Mouse (Mus musculus) limb, embryonic 12.5 days (tissue): ENCODE data around the gene Anxa5. TPM values are rescaled to one million over a fixed set of nuclear protein-coding genes. Genes with fewer than 3 reads are reported as not detected.

Experiments used
- ATAC-seq: fragments of 200-750 bp; cut with Nextera tagmentation; 2 replicates; pipeline ENCODE4 v1.8.0; 2017; ENCODE audit warnings: low read depth, moderate TSS enrichment; ENCODE audit not compliant: insufficient number of reproducible peaks, insufficient read depth, low FRiP score, low TSS enrichment
- H3K27ac ChIP-seq: fragments of 300-500 bp; sonication (generic); 2 replicates; pipeline ENCODE4 v1.5.1; 2016; ENCODE audit warnings: mild to moderate bottlenecking, moderate library complexity
- H3K27me3 ChIP-seq: fragments of 300-500 bp; sonication (generic); 2 replicates; pipeline ENCODE4 v1.6.1; 2016; ENCODE audit warnings: mild to moderate bottlenecking, moderate library complexity
- H3K36me3 ChIP-seq: fragments of 300-500 bp; sonication (generic); 2 replicates; pipeline ENCODE4 v1.6.1; 2016; ENCODE audit warnings: mild to moderate bottlenecking, moderate library complexity
- H3K4me1 ChIP-seq: fragments of 300-500 bp; sonication (generic); replicated peaks from 2 replicates; pipeline ENCODE4 v1.6.1; 2016
- H3K4me2 ChIP-seq: fragments of 300-500 bp; sonication (generic); 2 replicates; pipeline ENCODE4 v1.6.1; 2016; ENCODE audit warnings: mild to moderate bottlenecking, moderate library complexity
- H3K4me3 ChIP-seq: fragments of 300-500 bp; sonication (generic); replicated peaks from 2 replicates; pipeline ENCODE4 v1.5.1; 2016; ENCODE audit warnings: mild to moderate bottlenecking
- H3K9ac ChIP-seq: fragments of 300-500 bp; sonication (generic); replicated peaks from 2 replicates; pipeline ENCODE4 v1.6.1; 2016; ENCODE audit warnings: mild to moderate bottlenecking, moderate library complexity
- H3K9me3 ChIP-seq: fragments of 300-500 bp; sonication (generic); 2 replicates; pipeline ENCODE4 v1.6.1; 2016; ENCODE audit warnings: mild to moderate bottlenecking, moderate library complexity
- WGBS: fragments of 180-500 bp; shearing (Covaris S2); methylation state at CpG from one replicate; pipeline ENCODE4 v1.1.7; 2016; 5-methylcytosine and 5-hydroxymethylcytosine counted together
- polyA plus RNA-seq: library from polyadenylated mRNA; unstranded; fragments of >200 nt; fragmentation: Nextera tagmentation; extraction: Ambion mirVana; gene quantifications from 2 replicates; pipeline ENCODE4 v1.2.1, GENCODE M21; 2016

The Anxa5 gene
- polyA plus RNA-seq, 1 experiment from 2014 or later = 139 TPM

DNA sequence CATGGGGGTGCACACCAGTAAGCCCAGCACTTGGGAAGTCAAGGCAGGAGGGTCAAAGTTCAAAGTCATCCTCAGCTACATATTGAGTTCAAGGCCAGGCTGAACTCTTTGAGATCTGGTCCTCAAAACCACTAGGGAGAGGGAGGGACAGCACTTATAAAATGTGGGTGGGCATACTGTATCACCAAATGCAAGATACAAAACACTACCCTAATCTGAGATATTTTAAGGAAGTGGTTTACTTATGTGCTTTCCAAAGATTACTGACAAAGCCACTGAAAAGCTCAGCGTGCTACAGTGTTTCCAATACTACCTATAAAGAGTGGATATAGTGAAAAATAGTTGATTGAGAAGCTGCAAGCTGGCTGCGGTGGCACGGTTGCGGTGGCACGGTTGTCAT lies 2.5 kb downstream of the Anxa5 start:
- no peak overlapping the region for H3K4me3 ChIP-seq
- H3K27ac ChIP-seq = no peak overlapping the region
- H3K4me2 ChIP-seq = no peak overlapping the region
- H3K36me3 ChIP-seq = no peaks in the 10 kb centered on the region
- no peak overlapping the region for H3K9ac ChIP-seq
- 95% methylated on average over 5 of the region's 5 CpGs for WGBS
- ATAC-seq = no peak
- H3K9me3 ChIP-seq = no peaks in the 10 kb centered on the region
- no peaks in the 10 kb centered on the region for H3K27me3 ChIP-seq
- peaks cover 12% of the 10 kb centered on the region for H3K4me1 ChIP-seq

DNA sequence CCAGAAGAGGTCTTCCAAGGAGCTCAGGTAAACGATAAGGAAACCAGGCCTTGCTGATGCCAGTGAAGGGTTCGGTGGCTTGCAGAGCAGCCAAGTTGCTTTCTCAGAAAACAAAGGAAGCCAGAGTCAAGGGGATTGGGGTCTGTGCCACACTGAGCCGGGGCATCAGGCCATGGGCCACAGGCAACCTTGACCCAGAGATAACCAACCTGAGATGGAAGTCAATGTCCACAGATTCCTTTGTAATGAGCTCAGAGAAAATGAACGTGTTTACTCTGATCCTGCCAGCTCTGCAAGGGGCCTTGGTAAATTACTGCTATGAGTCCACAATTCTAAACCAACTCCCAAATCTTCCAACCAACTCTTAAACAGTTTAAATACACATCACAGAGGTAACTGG lies 3.8 kb downstream of the Anxa5 start:
- Histone ChIP-seq H3K4me2 (no peak overlapping the region), H3K36me3 (no peaks in the 10 kb centered on the region), H3K4me1 (peaks cover 7% of the 10 kb centered on the region), H3K27ac (no peak overlapping the region), H3K27me3 (no peaks in the 10 kb centered on the region), H3K4me3 (no peak overlapping the region), H3K9me3 (no peaks in the 10 kb centered on the region), H3K9ac (no peak overlapping the region)
- no peak for ATAC-seq
- WGBS = 85% methylated on average over 4 of the region's 4 CpGs

DNA sequence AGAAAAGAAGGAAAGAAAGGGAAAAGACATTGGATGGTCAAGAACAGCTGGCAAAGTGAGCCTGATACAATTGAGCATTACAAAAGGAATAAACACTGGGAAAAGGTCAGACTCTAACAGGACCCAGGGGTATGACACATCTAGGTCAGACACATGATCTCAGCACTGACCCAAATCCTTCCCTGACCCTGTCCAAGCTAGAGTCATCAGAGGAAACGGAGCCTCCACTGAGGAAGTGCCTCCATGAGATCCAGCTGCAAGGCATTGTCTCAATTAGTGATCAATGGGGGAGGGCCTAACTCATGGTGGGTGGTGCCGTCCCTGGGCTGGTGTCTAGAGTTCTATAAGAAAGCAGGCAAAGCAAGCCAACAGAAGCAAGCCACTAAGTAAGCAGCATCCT lies 6.8 kb downstream of the Anxa5 start:
- H3K9me3 ChIP-seq = no peaks in the 10 kb centered on the region
- no peak overlapping the region for H3K4me3 ChIP-seq
- no peak overlapping the region for H3K27ac ChIP-seq
- H3K27me3 ChIP-seq = no peaks in the 10 kb centered on the region
- no peak overlapping the region for H3K4me2 ChIP-seq
- no peaks in the 10 kb centered on the region for H3K4me1 ChIP-seq
- H3K36me3 ChIP-seq = no peaks in the 10 kb centered on the region
- WGBS = 21% methylated on average over 2 of the region's 2 CpGs
- ATAC-seq = no peak
- no peak overlapping the region for H3K9ac ChIP-seq

DNA sequence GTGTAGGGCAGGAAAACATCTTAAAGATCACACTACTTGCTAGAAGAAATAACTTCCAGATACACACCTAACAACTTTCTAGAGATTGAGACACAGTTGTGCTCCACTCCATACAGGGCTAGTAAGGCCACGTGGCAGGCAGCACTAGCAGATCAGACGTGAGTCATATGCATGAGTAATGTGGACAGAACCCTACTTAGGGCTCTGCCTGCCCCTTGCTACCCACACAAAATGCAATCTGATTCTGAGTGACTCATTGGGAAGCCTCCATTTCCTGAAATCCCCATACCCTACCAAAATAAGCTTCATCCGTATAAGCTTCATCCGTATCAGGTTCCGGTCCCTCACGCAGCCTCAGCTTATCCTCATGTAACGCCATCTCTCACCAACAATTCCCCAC lies 8.1 kb downstream of the Anxa5 start:
- Histone ChIP-seq H3K9ac (no peak overlapping the region), H3K36me3 (no peaks in the 10 kb centered on the region), H3K27ac (no peak overlapping the region), H3K4me1 (no peaks in the 10 kb centered on the region), H3K4me3 (no peak overlapping the region), H3K9me3 (no peaks in the 10 kb centered on the region), H3K4me2 (no peak overlapping the region), H3K27me3 (no peaks in the 10 kb centered on the region)
- no peak for ATAC-seq
- WGBS = 80% methylated on average over 7 of the region's 7 CpGs

DNA sequence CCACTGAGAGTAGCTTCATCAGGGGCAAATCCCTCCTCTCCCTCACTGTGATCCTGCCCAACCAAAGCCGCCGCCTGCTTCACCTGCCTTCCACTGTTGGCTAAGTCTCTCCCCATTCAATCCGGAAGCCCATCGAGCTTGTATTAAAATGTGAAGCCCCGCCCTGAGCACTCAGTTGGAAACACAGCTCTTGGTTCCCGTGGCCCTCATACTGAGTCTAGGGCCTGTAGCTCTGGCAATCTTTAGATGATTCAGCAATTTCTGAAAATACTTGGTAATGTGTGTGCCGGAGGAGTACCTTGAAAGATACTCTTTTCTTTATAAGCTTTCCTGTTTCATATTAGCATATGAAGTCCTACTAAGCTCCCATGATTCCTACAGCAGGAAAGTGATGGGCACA lies 10.2 kb downstream of the Anxa5 start:
- WGBS = 74% methylated on average over 7 of the region's 7 CpGs
- Histone ChIP-seq H3K27me3 (no peaks in the 10 kb centered on the region), H3K4me2 (no peak overlapping the region), H3K9me3 (no peaks in the 10 kb centered on the region), H3K36me3 (0 out of 2 replicates have a peak, but pooled peaks cover 8% of the 10 kb centered on the region), H3K4me1 (peaks cover 10% of the 10 kb centered on the region; the same call in 1 of the 2 replicates), H3K4me3 (no peak overlapping the region), H3K9ac (no peak overlapping the region), H3K27ac (no peak overlapping the region)
- ATAC-seq = no peak

DNA sequence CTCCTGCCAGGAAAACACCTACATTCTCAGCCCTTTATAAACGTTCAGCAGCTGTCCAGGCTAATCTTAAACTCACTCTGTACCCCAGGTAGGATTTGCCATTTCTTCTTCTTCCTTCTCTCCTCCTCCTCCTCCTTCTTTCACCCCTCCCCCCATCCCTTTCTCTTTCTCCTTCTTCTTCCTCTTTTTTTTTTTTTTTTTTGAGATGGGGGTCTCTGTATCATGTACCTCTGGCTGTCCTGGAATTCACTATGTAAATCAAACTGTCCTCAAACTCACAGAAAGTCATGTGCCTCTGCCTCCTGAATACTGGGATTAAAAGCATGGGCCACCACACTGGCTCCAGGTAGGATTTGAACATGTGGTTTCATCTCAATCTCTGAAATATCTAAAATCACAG lies 13.3 kb downstream of the Anxa5 start:
- no peak overlapping the region for H3K9ac ChIP-seq
- H3K4me1 ChIP-seq = peaks cover 10% of the 10 kb centered on the region; the same call in 1 of the 2 replicates
- H3K27me3 ChIP-seq = no peaks in the 10 kb centered on the region
- H3K36me3 ChIP-seq = peaks cover 27% of the 10 kb centered on the region
- H3K27ac ChIP-seq = no peak overlapping the region
- ATAC-seq = no peak
- no peak overlapping the region for H3K4me2 ChIP-seq
- WGBS = 12% methylated on average over 1 of the region's 1 CpGs
- no peaks in the 10 kb centered on the region for H3K9me3 ChIP-seq
- H3K4me3 ChIP-seq = no peak overlapping the region

DNA sequence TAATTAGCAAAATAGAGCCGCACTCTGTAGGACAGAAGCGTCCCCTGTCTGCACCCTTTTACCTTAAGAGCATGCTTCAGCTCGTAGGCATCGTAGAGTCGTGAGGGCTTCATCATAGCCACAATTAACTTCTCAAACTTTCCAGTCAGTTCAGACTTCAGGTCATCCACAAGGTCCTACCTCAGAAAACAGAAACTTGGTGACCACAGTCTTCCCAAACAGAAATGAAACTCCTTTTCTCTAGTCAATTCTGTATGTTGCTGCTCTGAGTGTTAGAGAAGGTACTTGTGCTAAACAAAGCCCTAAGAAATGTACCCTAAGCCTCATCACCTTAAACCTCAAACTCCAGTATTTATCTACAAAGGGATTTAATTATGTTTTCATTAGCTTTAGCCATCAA lies 13.9 kb downstream of the Anxa5 start:
- H3K4me1 ChIP-seq = peaks cover 10% of the 10 kb centered on the region; the same call in 1 of the 2 replicates
- 46% methylated on average over 5 of the region's 5 CpGs for WGBS
- ATAC-seq = no peak
- H3K4me2 ChIP-seq = no peak overlapping the region
- peaks cover 32% of the 10 kb centered on the region for H3K36me3 ChIP-seq
- H3K9ac ChIP-seq = no peak overlapping the region
- no peak overlapping the region for H3K4me3 ChIP-seq
- no peaks in the 10 kb centered on the region for H3K27me3 ChIP-seq
- H3K27ac ChIP-seq = no peak overlapping the region
- H3K9me3 ChIP-seq = no peaks in the 10 kb centered on the region

DNA sequence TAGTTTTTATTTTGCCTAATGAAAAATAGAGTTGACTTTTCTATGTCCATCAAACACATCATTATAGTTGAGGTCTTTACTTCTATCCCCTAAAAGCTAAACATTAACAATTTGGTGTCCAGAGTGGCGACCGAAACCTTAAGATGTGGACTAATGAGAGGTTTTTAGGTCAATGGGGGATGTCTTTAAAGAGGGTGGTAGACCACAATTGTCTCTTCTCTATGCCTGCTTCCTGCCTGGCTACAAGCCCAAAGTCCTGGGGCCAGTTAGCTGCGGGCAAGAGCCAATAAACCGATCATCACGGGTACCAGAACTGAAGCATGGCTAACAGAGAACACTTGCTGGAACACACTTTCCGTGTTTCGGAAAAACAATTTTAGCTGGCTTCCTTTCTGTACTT lies 15.0 kb downstream of the Anxa5 start:
- WGBS = 72% methylated on average over 7 of the region's 7 CpGs
- no peak for ATAC-seq
- Histone ChIP-seq H3K4me2 (no peak overlapping the region), H3K36me3 (peaks cover 39% of the 10 kb centered on the region), H3K9ac (no peak overlapping the region), H3K27ac (no peak overlapping the region), H3K4me3 (no peak overlapping the region), H3K27me3 (no peaks in the 10 kb centered on the region), H3K9me3 (no peaks in the 10 kb centered on the region), H3K4me1 (peaks cover 10% of the 10 kb centered on the region; the same call in 1 of the 2 replicates)

DNA sequence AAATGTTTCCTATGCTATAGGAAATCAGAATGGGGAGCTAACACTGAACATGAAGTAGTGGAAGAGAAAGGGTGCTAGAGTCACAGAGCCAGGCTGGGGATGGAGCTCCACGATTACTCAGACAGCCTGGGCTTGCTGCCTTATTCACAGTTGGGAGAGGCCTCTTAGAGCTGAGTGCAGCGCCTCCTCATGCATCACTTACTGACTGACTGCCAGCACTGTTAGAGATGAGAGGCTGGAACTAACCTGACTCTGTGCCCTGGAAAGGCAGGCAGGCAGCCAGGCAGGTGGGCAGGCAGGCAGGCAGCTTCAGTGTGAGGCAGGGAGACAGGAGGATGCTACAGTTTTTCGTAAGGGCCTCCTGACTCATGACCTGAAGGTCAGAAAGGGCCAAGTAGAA lies 20.1 kb downstream of the Anxa5 start:
- Histone ChIP-seq H3K4me2 (no peak overlapping the region), H3K36me3 (peaks cover 75% of the 10 kb centered on the region), H3K27ac (no peak overlapping the region), H3K4me1 (no peaks in the 10 kb centered on the region), H3K9me3 (no peaks in the 10 kb centered on the region), H3K4me3 (no peak overlapping the region), H3K27me3 (no peaks in the 10 kb centered on the region), H3K9ac (no peak overlapping the region)
- 68% methylated on average over 3 of the region's 3 CpGs for WGBS
- ATAC-seq = no peak

DNA sequence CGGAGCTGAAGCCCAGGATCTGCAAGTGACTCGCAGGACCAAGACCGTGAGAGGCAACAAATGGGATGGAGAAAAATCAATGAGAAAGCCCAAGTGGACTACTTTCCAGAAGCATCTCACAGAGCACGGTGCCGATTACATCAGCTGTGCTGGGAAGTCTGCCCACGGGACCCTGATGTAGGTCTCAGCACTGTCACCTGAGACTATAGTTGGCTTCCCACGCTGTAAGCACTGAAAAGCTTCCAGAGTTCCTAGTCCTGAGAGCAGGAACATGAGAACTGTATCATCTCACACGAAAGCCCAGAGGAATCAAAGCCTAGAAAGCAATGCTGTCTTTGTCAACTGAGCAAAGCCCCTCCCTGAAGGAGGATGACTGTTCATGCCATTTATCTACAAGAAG lies 20.6 kb downstream of the Anxa5 start:
- no peak overlapping the region for H3K27ac ChIP-seq
- peaks cover 77% of the 10 kb centered on the region for H3K36me3 ChIP-seq
- H3K4me2 ChIP-seq = no peak overlapping the region
- no peak for ATAC-seq
- no peaks in the 10 kb centered on the region for H3K27me3 ChIP-seq
- 92% methylated on average over 8 of the region's 8 CpGs for WGBS
- no peak overlapping the region for H3K9ac ChIP-seq
- H3K4me3 ChIP-seq = no peak overlapping the region
- H3K9me3 ChIP-seq = no peaks in the 10 kb centered on the region
- H3K4me1 ChIP-seq = peaks cover 1% of the 10 kb centered on the region; the same call in 1 of the 2 replicates

DNA sequence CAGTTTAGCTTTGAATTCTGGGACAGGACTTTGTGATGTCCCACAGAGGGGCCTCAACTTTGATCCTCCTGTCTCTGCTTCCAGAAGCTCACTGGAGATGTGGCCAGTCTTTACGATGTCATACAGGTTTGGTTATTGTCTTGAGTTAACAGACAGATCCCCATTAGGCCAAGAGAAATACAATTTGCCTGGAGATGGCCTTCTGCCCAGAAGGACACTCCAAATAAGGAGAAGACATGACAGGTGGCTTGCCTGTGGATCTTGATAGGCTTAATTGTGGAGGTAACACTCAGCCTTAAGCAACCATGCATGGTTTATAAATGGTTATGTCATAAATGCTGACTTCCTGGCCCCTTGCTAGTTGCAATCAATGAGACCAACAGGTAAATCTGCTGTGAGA lies 23.2 kb downstream of the Anxa5 start:
- Histone ChIP-seq H3K4me2 (no peak overlapping the region), H3K27ac (no peak overlapping the region), H3K27me3 (no peaks in the 10 kb centered on the region), H3K4me1 (peaks cover 16% of the 10 kb centered on the region), H3K9me3 (no peaks in the 10 kb centered on the region), H3K4me3 (no peak overlapping the region), H3K36me3 (peaks cover 65% of the 10 kb centered on the region), H3K9ac (no peak overlapping the region)
- no peak for ATAC-seq
- 97% methylated on average over 1 of the region's 1 CpGs for WGBS

DNA sequence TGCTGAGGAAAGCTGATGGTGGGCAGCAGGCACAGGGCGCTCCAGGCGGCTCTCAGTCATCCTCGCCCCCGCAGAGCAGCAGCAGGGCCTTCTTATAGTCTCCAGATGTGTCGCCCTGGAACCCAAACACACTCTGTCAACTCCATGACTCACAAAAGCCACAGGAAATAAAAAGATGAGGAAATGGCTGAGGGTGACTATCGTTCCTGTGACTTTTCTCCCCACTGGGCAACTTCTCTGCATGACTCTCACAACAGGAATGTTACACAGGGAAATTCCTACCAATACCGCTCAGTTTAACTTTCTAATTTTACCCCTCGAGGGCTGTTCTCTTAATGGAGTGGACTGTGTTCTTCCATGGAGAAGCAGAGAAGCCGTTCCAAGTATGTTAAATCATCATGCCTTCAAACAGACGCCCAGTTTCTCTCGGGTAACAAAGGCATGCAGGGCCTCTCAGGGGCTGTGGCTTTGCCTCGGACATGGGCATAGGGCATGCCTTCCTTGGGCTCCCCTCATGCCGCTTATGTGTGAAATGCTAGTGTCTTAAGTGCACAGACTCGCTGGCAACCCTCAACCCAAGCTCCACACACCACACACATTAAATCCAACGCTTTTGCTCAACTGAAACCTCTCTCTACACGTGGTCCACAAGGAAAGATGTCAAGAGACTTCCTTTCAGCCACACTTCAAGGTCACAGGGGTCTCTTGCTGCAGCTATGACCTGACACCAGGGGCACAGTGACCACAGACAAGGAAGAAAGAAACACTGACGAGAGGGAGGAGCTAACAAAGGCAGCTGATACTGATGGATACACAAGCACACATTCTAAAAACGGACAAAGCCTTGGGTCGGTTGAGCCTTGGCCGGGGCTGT lies 26.2 kb downstream of the Anxa5 start:
- no peak overlapping the region for H3K4me2 ChIP-seq
- no peaks in the 10 kb centered on the region for H3K27me3 ChIP-seq
- no peak overlapping the region for H3K4me3 ChIP-seq
- no peaks in the 10 kb centered on the region for H3K9me3 ChIP-seq
- H3K27ac ChIP-seq = peak overlapping the region; percentile 36; the same call in 1 of the 2 replicates
- peaks cover 16% of the 10 kb centered on the region for H3K4me1 ChIP-seq
- 0 out of 2 replicates have a peak, but pooled peaks have one; percentile 31 for ATAC-seq
- WGBS = 26% methylated on average over 20 of the region's 20 CpGs
- no peak overlapping the region for H3K9ac ChIP-seq
- peaks cover 47% of the 10 kb centered on the region for H3K36me3 ChIP-seq
